Mouse (Mus musculus) adrenal gland, postnatal 36 days (tissue): ENCODE data around the gene Il1rapl2. TPM values are rescaled to one million over a fixed set of nuclear protein-coding genes. Genes with fewer than 3 reads are reported as not detected.
A peak's percentile ranks its signal among the peaks of the same experiment; 100 is the strongest.
"Not testable (repeated sequence)": the region's sequence is repeated elsewhere in the genome, so short reads cannot be mapped to it uniquely, and the experiment has no call there.

Experiments used
- DNase-seq, 2 experiments: peaks; one replicate each; pipeline ENCODE4 v3.0.0; 2021; ENCODE audit warnings: mixed read lengths in 1 of 2
- total RNA-seq, 2 experiments: library from RNA; stranded (reverse); gene quantifications; 2 replicates each; pipeline ENCODE4 v1.2.3; 2021

Gene Il1rapl2
- total RNA-seq, 2 experiments from 2014 or later: 0.20 to 1.4 TPM

GRCm38 (mm10) chrX:138209480-138209879, 639.1 kb downstream of the Il1rapl2 start, which contains the start of gene Tex13a:
Tex13a (minus strand) TSS chrX:138209580.
- DNase-seq: no peak

- no peak for DNase-seq
These were observed 664.2 kb downstream of the Il1rapl2 start for GRCm38 (mm10) chrX:138234626-138235025.

- not testable (repeated sequence) for DNase-seq
These were observed 778.3 kb downstream of the Il1rapl2 start for GRCm38 (mm10) chrX:138348736-138349135.

GRCm38 (mm10) chrX:138433794-138434193, 863.4 kb downstream of the Il1rapl2 start:
- DNase-seq: no peak

- peak; percentile 0 to 1 for DNase-seq
These were observed 867.5 kb downstream of the Il1rapl2 start for GRCm38 (mm10) chrX:138437939-138438338.

GRCm38 (mm10) chrX:138449856-138450255, 879.4 kb downstream of the Il1rapl2 start:
- no peak for DNase-seq

GRCm38 (mm10) chrX:138478488-138478887, 908.1 kb downstream of the Il1rapl2 start:
- DNase-seq: no peak

- no peak for DNase-seq
These were observed 930.1 kb downstream of the Il1rapl2 start for GRCm38 (mm10) chrX:138500510-138500909.

GRCm38 (mm10) chrX:138505049-138505448, 934.6 kb downstream of the Il1rapl2 start:
- no peak for DNase-seq

- no peak for DNase-seq
These were observed 1049.7 kb downstream of the Il1rapl2 start for GRCm38 (mm10) chrX:138620106-138620505.

GRCm38 (mm10) chrX:138625311-138625710, 1054.9 kb downstream of the Il1rapl2 start:
- DNase-seq: no peak

- DNase-seq: no peak
These were observed 1152.0 kb downstream of the Il1rapl2 start for GRCm38 (mm10) chrX:138722372-138722771.

- no peak for DNase-seq
These were observed 1230.5 kb downstream of the Il1rapl2 start for GRCm38 (mm10) chrX:138800958-138801357.

- no peak for DNase-seq
These were observed 1261.5 kb downstream of the Il1rapl2 start for GRCm38 (mm10) chrX:138831876-138832275.

- no peak for DNase-seq
These were observed 1263.5 kb downstream of the Il1rapl2 start for GRCm38 (mm10) chrX:138833894-138834293.

GRCm38 (mm10) chrX:138838381-138838780, 1268.0 kb downstream of the Il1rapl2 start:
- no peak for DNase-seq
